Mouse (Mus musculus) midbrain, embryonic 14.5 days (tissue): ENCODE measurements around the gene Ofcc1. TPM values are rescaled to one million over a fixed set of nuclear protein-coding genes. Genes with fewer than 3 reads are reported as not detected.

Source experiments
- ATAC-seq: fragments of 200-750 bp; cut with Nextera tagmentation; 2 replicates; pipeline ENCODE4 v1.8.0; 2017; ENCODE audit warnings: moderate number of reproducible peaks, moderate library complexity; ENCODE audit not compliant: low FRiP score, low TSS enrichment
- DNase-seq: peaks from one replicate; pipeline ENCODE4 v3.0.0-alpha.2; 2015
- H3K27ac ChIP-seq: fragments of 300-500 bp; sonication (generic); replicated peaks from 2 replicates; pipeline ENCODE4 v1.5.1; 2014; ENCODE audit warnings: mild to moderate bottlenecking, low read depth, low read length, moderate library complexity
- H3K27me3 ChIP-seq: fragments of 300-500 bp; sonication (generic); 2 replicates; pipeline ENCODE4 v1.6.1; 2014; ENCODE audit warnings: low read length, control low read depth, mixed read lengths; ENCODE audit not compliant: control insufficient read depth, insufficient read depth
- H3K36me3 ChIP-seq: fragments of 300-500 bp; sonication (generic); 2 replicates; pipeline ENCODE4 v1.6.1; 2014; ENCODE audit warnings: low read length, control low read depth; ENCODE audit not compliant: control insufficient read depth, insufficient read depth
- H3K4me1 ChIP-seq: fragments of 300-500 bp; sonication (generic); 2 replicates; pipeline ENCODE4 v1.6.1; 2014; ENCODE audit warnings: mild to moderate bottlenecking, antibody characterized with exemption, low read length, control low read depth; ENCODE audit not compliant: control insufficient read depth, insufficient read depth
- H3K4me2 ChIP-seq: fragments of 300-500 bp; sonication (generic); 2 replicates; pipeline ENCODE4 v1.6.1; 2014; ENCODE audit warnings: mild to moderate bottlenecking, low read length, moderate library complexity
- H3K4me3 ChIP-seq: fragments of 300-500 bp; sonication (generic); replicated peaks from 2 replicates; pipeline ENCODE4 v1.5.1; 2014; ENCODE audit warnings: low read depth, low read length
- H3K9ac ChIP-seq: fragments of 300-500 bp; sonication (generic); replicated peaks from 2 replicates; pipeline ENCODE4 v1.6.1; 2014; ENCODE audit warnings: mild to moderate bottlenecking, low read length, moderate library complexity
- H3K9me3 ChIP-seq: fragments of 300-500 bp; sonication (generic); 2 replicates; pipeline ENCODE4 v1.6.1; 2016; ENCODE audit warnings: low read length, control low read depth, mixed read lengths; ENCODE audit not compliant: control insufficient read depth
- WGBS: fragments of 180-500 bp; shearing (Covaris S2); extraction: QIAGEN DNeasy Blood & Tissue Kit; methylation state at CpG from one replicate; pipeline ENCODE4 v1.1.7; 2014; 5-methylcytosine and 5-hydroxymethylcytosine counted together
- polyA plus RNA-seq: library from polyadenylated mRNA; unstranded; fragments of >200 nt; fragmentation: Nextera tagmentation; extraction: Ambion mirVana; gene quantifications from 2 replicates; pipeline ENCODE4 v1.2.1, GENCODE M21; 2014

Ofcc1 gene
- polyA plus RNA-seq, 1 experiment from 2014 or later = 0.14 TPM

GRCm38 (mm10) chr13:40171775-40172174, 189.5 kb downstream of the Ofcc1 start:
- Histone ChIP-seq H3K4me3 (no peak overlapping the region), H3K4me1 (no peaks in the 10 kb centered on the region), H3K36me3 (no peaks in the 10 kb centered on the region), H3K4me2 (no peak overlapping the region), H3K9me3 (no peaks in the 10 kb centered on the region), H3K27ac (no peak overlapping the region), H3K9ac (no peak overlapping the region), H3K27me3 (no peaks in the 10 kb centered on the region)
- ATAC-seq = no peak
- no peak for DNase-seq
- 96% methylated on average over 4 of the region's 4 CpGs for WGBS

- DNase-seq (peak; percentile 11), ATAC-seq (no peak)
- no peaks in the 10 kb centered on the region for H3K36me3 ChIP-seq
- H3K27me3 ChIP-seq = no peaks in the 10 kb centered on the region
- H3K27ac ChIP-seq = no peak overlapping the region
- no peak overlapping the region for H3K4me3 ChIP-seq
- no peak overlapping the region for H3K4me2 ChIP-seq
- WGBS = 70% methylated on average over 7 of the region's 7 CpGs
- H3K4me1 ChIP-seq = no peaks in the 10 kb centered on the region
- no peak overlapping the region for H3K9ac ChIP-seq
- H3K9me3 ChIP-seq = no peaks in the 10 kb centered on the region
Measured at GRCm38 (mm10) chr13:40167871-40168270, 193.4 kb downstream of the Ofcc1 start.

- ATAC-seq (no peak), DNase-seq (peak; percentile 48)
- H3K4me2 ChIP-seq = no peak overlapping the region
- no peak overlapping the region for H3K4me3 ChIP-seq
- H3K27me3 ChIP-seq = no peaks in the 10 kb centered on the region
- H3K27ac ChIP-seq = no peak overlapping the region
- no peak overlapping the region for H3K9ac ChIP-seq
- WGBS = 31% methylated on average over 3 of the region's 3 CpGs
- H3K4me1 ChIP-seq = no peaks in the 10 kb centered on the region; the same call in 1 of the 2 replicates
- H3K9me3 ChIP-seq = no peaks in the 10 kb centered on the region
- H3K36me3 ChIP-seq = no peaks in the 10 kb centered on the region
Measured at GRCm38 (mm10) chr13:40155466-40155865, 205.8 kb downstream of the Ofcc1 start.

GRCm38 (mm10) chr13:40139906-40140305, 221.3 kb downstream of the Ofcc1 start:
- no peak overlapping the region for H3K4me3 ChIP-seq
- no peak for ATAC-seq
- H3K9ac ChIP-seq = no peak overlapping the region
- no peak overlapping the region for H3K27ac ChIP-seq
- no peaks in the 10 kb centered on the region for H3K9me3 ChIP-seq
- H3K36me3 ChIP-seq = no peaks in the 10 kb centered on the region
- no peak for DNase-seq
- WGBS = 86% methylated on average over 4 of the region's 4 CpGs
- no peak overlapping the region for H3K4me2 ChIP-seq
- no peaks in the 10 kb centered on the region for H3K27me3 ChIP-seq
- no peaks in the 10 kb centered on the region for H3K4me1 ChIP-seq

GRCm38 (mm10) chr13:40136096-40136495, 225.2 kb downstream of the Ofcc1 start:
- DNase-seq (no peak), ATAC-seq (no peak)
- H3K9ac ChIP-seq = no peak overlapping the region
- H3K36me3 ChIP-seq = no peaks in the 10 kb centered on the region
- no peaks in the 10 kb centered on the region for H3K27me3 ChIP-seq
- no peaks in the 10 kb centered on the region for H3K9me3 ChIP-seq
- no peaks in the 10 kb centered on the region for H3K4me1 ChIP-seq
- no peak overlapping the region for H3K27ac ChIP-seq
- no peak overlapping the region for H3K4me2 ChIP-seq
- H3K4me3 ChIP-seq = no peak overlapping the region
- 18% methylated on average over 3 of the region's 3 CpGs for WGBS

GRCm38 (mm10) chr13:40135670-40136069, 225.6 kb downstream of the Ofcc1 start:
- H3K4me1 ChIP-seq = no peaks in the 10 kb centered on the region
- no peak overlapping the region for H3K4me2 ChIP-seq
- no peak overlapping the region for H3K4me3 ChIP-seq
- H3K27me3 ChIP-seq = no peaks in the 10 kb centered on the region
- no peak overlapping the region for H3K27ac ChIP-seq
- 82% methylated on average over 12 of the region's 12 CpGs for WGBS
- no peak for ATAC-seq
- no peaks in the 10 kb centered on the region for H3K36me3 ChIP-seq
- H3K9me3 ChIP-seq = no peaks in the 10 kb centered on the region
- no peak overlapping the region for H3K9ac ChIP-seq
- DNase-seq = no peak

GRCm38 (mm10) chr13:40123868-40124267, 237.4 kb downstream of the Ofcc1 start:
- Histone ChIP-seq H3K4me1 (no peaks in the 10 kb centered on the region), H3K36me3 (no peaks in the 10 kb centered on the region), H3K4me2 (no peak overlapping the region), H3K27ac (no peak overlapping the region), H3K4me3 (no peak overlapping the region), H3K9me3 (no peaks in the 10 kb centered on the region), H3K9ac (no peak overlapping the region), H3K27me3 (no peaks in the 10 kb centered on the region)
- 79% methylated on average over 2 of the region's 2 CpGs for WGBS
- DNase-seq (no peak), ATAC-seq (no peak)

GRCm38 (mm10) chr13:40112336-40112735, 248.9 kb downstream of the Ofcc1 start:
- ATAC-seq = no peak
- no peaks in the 10 kb centered on the region for H3K27me3 ChIP-seq
- no peaks in the 10 kb centered on the region for H3K9me3 ChIP-seq
- H3K9ac ChIP-seq = no peak overlapping the region
- WGBS = 60% methylated on average over 2 of the region's 2 CpGs
- H3K4me1 ChIP-seq = no peaks in the 10 kb centered on the region
- H3K4me3 ChIP-seq = no peak overlapping the region
- H3K27ac ChIP-seq = no peak overlapping the region
- H3K4me2 ChIP-seq = no peak overlapping the region
- H3K36me3 ChIP-seq = no peaks in the 10 kb centered on the region
- DNase-seq = no peak

GRCm38 (mm10) chr13:40076236-40076635, 285.0 kb downstream of the Ofcc1 start:
- no peak overlapping the region for H3K4me3 ChIP-seq
- no peaks in the 10 kb centered on the region for H3K36me3 ChIP-seq
- no peak overlapping the region for H3K9ac ChIP-seq
- H3K27me3 ChIP-seq = no peaks in the 10 kb centered on the region
- WGBS = 88% methylated on average over 4 of the region's 4 CpGs
- H3K4me2 ChIP-seq = no peak overlapping the region
- no peak overlapping the region for H3K27ac ChIP-seq
- ATAC-seq (no peak), DNase-seq (no peak)
- no peaks in the 10 kb centered on the region for H3K4me1 ChIP-seq
- no peaks in the 10 kb centered on the region for H3K9me3 ChIP-seq
